Mouse (Mus musculus) midbrain, embryonic 13.5 days (tissue): ENCODE data around the gene Dpysl5. TPM values are rescaled to one million over a fixed set of nuclear protein-coding genes. Genes with fewer than 3 reads are reported as not detected.
"Not testable (repeated sequence)": the region's sequence is repeated elsewhere in the genome, so short reads cannot be mapped to it uniquely, and the experiment has no call there.

Experiments
- ATAC-seq: fragments of 200-750 bp; cut with Nextera tagmentation; 2 replicates; pipeline ENCODE4 v1.8.0; 2017; ENCODE audit warnings: mild to moderate bottlenecking, moderate TSS enrichment, moderate library complexity
- H3K27ac ChIP-seq: fragments of 300-500 bp; sonication (generic); 2 replicates; pipeline ENCODE4 v1.5.1; 2015; ENCODE audit warnings: inconsistent platforms, mild to moderate bottlenecking, moderate library complexity
- H3K27me3 ChIP-seq: fragments of 300-500 bp; sonication (generic); 2 replicates; pipeline ENCODE4 v1.6.1; 2015; ENCODE audit warnings: mild to moderate bottlenecking, inconsistent platforms
- H3K36me3 ChIP-seq: fragments of 300-500 bp; sonication (generic); 2 replicates; pipeline ENCODE4 v1.6.1; 2015; ENCODE audit warnings: mild to moderate bottlenecking, inconsistent platforms
- H3K4me1 ChIP-seq: fragments of 300-500 bp; sonication (generic); replicated peaks from 2 replicates; pipeline ENCODE4 v1.6.1; 2015; ENCODE audit warnings: inconsistent platforms
- H3K4me2 ChIP-seq: fragments of 300-500 bp; sonication (generic); replicated peaks from 2 replicates; pipeline ENCODE4 v1.6.1; 2015; ENCODE audit warnings: moderate library complexity, mild to moderate bottlenecking, inconsistent platforms
- H3K4me3 ChIP-seq: fragments of 300-500 bp; sonication (generic); replicated peaks from 2 replicates; pipeline ENCODE4 v1.5.1; 2015; ENCODE audit warnings: mild to moderate bottlenecking, inconsistent platforms
- H3K9ac ChIP-seq: fragments of 300-500 bp; sonication (generic); replicated peaks from 2 replicates; pipeline ENCODE4 v1.6.1; 2015; ENCODE audit warnings: mild to moderate bottlenecking, inconsistent platforms
- H3K9me3 ChIP-seq: fragments of 300-500 bp; sonication (generic); 2 replicates; pipeline ENCODE4 v1.6.1; 2016; ENCODE audit warnings: mild to moderate bottlenecking, inconsistent platforms
- WGBS: fragments of 180-500 bp; shearing (Covaris S2); methylation state at CpG from one replicate; pipeline ENCODE4 v1.1.7; 2015; 5-methylcytosine and 5-hydroxymethylcytosine counted together
- polyA plus RNA-seq: library from polyadenylated mRNA; unstranded; fragments of >200 nt; fragmentation: Nextera tagmentation; extraction: Ambion mirVana; gene quantifications from 2 replicates; pipeline ENCODE4 v1.2.1, GENCODE M21; 2015

Gene Dpysl5
- polyA plus RNA-seq, 1 experiment from 2014 or later = 200 TPM

DNA sequence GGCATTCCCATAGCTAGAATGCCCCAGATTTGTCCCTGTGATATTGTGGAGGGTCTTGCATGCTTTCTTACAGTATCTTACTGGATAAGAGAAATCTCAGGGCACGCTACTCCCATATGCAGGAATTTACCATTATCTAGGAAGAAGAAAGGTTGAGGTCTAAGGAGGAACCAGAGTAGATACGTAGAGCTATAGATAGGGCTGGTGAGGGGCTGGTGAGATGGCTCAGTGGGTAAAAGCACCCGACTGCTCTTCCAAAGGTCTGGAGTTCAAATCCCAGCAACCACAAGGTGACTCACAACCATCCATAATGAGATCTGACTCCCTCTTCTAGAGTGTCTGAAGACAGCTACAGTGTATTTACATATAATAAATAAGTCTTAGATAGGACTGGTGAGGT, 33.3 kb upstream of the Dpysl5 start:
- not testable (repeated sequence) for ATAC-seq, H3K9me3 ChIP-seq, H3K4me3 ChIP-seq, H3K27ac ChIP-seq, H3K9ac ChIP-seq, H3K4me1 ChIP-seq, H3K4me2 ChIP-seq, H3K27me3 ChIP-seq
- WGBS = 90% methylated on average over 3 of the region's 3 CpGs
- peaks cover 19% of the 10 kb centered on the region for H3K36me3 ChIP-seq

DNA sequence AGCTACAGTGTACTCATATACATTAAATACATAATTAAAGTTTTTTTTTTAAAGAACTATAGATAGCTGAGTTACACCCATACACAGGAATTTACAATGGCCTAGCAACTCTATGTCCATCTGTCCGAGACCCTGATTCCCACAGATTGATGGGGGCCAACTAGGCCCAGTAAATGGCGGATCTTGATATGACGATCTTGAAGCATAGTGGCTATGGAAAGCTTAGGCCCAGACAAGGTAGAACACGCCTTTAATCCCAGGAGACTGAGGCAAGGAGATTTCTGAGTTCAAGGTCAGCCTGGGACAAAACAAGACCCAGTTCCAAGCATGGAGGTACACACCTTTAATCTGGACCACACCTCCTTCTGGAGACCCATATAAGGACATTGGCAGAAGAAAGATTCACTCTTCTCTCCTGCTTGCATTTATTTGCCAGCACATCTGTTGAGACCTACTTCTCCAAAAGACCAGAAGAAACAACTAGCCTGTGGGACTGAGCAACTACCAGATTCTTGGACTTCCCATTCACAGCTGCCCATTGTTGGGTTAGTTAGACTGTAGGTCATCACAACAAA, 32.6 kb upstream of the Dpysl5 start:
- no peak overlapping the region for H3K9ac ChIP-seq
- WGBS = 94% methylated on average over 4 of the region's 4 CpGs
- H3K4me2 ChIP-seq = no peak overlapping the region
- no peaks in the 10 kb centered on the region for H3K9me3 ChIP-seq
- no peaks in the 10 kb centered on the region for H3K4me1 ChIP-seq
- H3K36me3 ChIP-seq = peaks cover 13% of the 10 kb centered on the region
- ATAC-seq = no peak
- H3K27me3 ChIP-seq = no peaks in the 10 kb centered on the region
- H3K27ac ChIP-seq = no peak overlapping the region
- no peak overlapping the region for H3K4me3 ChIP-seq

DNA sequence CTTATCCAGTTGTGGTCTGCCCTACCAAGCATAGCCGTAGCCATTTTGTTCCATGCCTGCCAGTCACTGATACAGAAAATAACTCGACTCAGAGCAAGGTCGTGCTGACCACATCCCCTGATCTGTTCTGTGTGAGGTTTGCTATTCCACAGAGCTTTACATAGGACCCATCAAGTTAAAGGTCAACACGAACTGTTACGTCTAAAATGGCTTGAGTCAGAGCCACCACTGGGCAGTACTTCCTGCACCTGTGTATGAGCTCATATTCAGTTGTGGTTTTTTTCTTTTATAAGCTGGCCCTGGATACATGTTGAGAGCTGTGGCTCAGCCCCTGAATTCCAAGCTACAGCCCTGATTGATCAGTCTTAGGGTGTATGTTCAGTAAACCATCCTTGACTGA, 31.8 kb upstream of the Dpysl5 start:
- Histone ChIP-seq H3K4me2 (no peak overlapping the region), H3K36me3 (peaks cover 10% of the 10 kb centered on the region), H3K9me3 (no peaks in the 10 kb centered on the region), H3K4me1 (no peaks in the 10 kb centered on the region), H3K9ac (no peak overlapping the region), H3K27me3 (no peaks in the 10 kb centered on the region), H3K27ac (no peak overlapping the region), H3K4me3 (no peak overlapping the region)
- 87% methylated on average over 5 of the region's 5 CpGs for WGBS
- ATAC-seq = no peak

DNA sequence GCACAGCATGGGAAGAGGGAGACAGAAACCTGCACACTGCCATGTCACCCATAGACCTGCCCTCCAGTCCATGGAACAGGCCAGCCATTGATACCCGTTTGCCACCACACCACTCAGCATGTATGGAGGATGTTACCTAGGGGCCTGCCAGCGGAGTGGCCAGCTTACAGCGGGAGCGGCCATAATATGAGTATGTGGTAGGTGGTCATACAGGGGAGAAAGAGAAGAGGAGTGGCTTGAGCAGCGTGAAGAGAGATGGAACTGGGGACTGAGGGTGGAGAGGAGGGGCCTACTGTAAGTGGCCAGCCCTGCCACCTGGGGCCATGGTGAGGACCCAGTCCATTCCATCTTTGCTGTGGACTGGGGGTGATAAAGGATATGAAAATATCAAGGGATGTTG, 29.4 kb upstream of the Dpysl5 start:
- Histone ChIP-seq H3K27ac (no peak overlapping the region), H3K4me1 (no peaks in the 10 kb centered on the region), H3K9ac (no peak overlapping the region), H3K4me3 (no peak overlapping the region), H3K36me3 (no peaks in the 10 kb centered on the region), H3K9me3 (no peaks in the 10 kb centered on the region), H3K27me3 (no peaks in the 10 kb centered on the region), H3K4me2 (no peak overlapping the region)
- WGBS = 94% methylated on average over 5 of the region's 5 CpGs
- no peak for ATAC-seq

DNA sequence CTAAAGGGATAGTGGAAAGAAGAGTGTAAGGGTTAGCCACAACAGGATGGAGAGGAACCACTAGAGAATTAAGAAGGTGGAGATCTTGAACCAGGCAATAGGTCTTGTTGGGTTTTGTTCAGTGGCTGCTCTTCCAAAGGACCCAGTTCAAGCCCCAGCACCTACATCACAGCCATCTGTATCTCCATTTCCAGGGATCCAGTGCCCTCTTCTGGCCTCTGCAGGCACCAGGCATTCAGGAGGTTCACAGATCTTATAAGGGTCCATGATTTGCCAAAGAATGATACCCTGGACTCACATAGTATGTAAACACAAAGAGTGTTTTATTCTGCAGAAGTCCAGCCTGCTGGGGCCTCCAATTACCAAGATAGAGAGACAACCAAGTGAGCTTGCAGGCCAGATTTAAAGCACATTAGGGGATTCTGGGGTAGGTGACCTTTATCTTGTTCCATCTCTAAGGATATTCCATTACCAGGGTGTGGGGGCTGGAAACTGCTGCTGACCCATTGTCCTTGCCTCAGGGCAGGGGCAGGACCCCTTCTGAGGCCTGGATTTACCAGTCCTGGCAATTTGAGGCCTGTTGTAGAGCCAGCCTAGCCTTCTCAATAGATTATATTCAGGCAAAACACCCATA, 28.3 kb upstream of the Dpysl5 start:
- Histone ChIP-seq H3K27me3 (no peaks in the 10 kb centered on the region), H3K4me3 (no peak overlapping the region), H3K4me1 (no peaks in the 10 kb centered on the region), H3K27ac (no peak overlapping the region), H3K36me3 (no peaks in the 10 kb centered on the region), H3K4me2 (no peak overlapping the region), H3K9ac (no peak overlapping the region), H3K9me3 (no peaks in the 10 kb centered on the region)
- no peak for ATAC-seq

DNA sequence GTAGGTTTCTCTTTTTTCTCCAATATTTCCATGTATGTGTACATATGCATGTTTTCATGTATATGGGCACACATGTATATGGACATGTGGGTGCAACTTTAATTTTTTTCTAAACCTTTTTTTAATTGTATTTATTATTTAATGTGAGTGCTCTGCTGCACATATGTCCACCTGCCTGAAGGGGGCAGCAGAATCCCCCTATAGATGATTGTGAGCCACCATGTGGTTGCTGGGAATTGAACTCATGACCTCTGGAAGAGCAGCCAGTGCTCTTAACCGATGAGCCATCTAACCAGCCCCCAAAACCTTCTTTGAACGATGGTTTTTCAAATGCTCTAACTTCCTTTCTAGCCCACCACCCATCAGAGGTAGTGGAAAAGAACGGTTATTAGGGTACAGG, 27.4 kb upstream of the Dpysl5 start:
- Histone ChIP-seq H3K4me3 (no peak overlapping the region), H3K4me2 (no peak overlapping the region), H3K9me3 (no peaks in the 10 kb centered on the region), H3K9ac (no peak overlapping the region), H3K36me3 (no peaks in the 10 kb centered on the region), H3K27me3 (no peaks in the 10 kb centered on the region), H3K4me1 (no peaks in the 10 kb centered on the region), H3K27ac (no peak overlapping the region)
- ATAC-seq = no peak
- WGBS = 82% methylated on average over 3 of the region's 3 CpGs

DNA sequence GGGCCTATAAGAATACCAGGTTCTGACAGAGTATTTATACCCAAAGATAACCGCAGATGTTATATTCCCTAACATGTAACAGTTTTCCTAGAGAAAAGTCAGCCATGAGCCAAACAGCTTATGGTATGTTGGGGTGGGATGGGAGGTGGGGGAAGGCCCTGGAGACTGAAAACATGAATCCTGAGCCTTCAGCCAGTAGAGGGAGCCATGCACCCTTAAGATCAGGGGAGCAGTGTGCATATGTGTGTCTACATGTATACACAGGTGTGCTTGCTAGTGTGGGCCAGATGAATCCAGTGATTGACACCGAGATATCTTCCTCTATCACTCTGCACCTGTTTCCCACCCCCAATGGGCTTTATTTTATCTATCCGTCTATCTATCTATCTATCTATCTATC, 24.6 kb upstream of the Dpysl5 start:
- 71% methylated on average over 3 of the region's 3 CpGs for WGBS
- Histone ChIP-seq H3K36me3 (no peaks in the 10 kb centered on the region), H3K9me3 (no peaks in the 10 kb centered on the region), H3K27ac (no peak overlapping the region), H3K27me3 (no peaks in the 10 kb centered on the region), H3K4me2 (no peak overlapping the region), H3K9ac (no peak overlapping the region), H3K4me1 (no peaks in the 10 kb centered on the region), H3K4me3 (no peak overlapping the region)
- no peak for ATAC-seq

DNA sequence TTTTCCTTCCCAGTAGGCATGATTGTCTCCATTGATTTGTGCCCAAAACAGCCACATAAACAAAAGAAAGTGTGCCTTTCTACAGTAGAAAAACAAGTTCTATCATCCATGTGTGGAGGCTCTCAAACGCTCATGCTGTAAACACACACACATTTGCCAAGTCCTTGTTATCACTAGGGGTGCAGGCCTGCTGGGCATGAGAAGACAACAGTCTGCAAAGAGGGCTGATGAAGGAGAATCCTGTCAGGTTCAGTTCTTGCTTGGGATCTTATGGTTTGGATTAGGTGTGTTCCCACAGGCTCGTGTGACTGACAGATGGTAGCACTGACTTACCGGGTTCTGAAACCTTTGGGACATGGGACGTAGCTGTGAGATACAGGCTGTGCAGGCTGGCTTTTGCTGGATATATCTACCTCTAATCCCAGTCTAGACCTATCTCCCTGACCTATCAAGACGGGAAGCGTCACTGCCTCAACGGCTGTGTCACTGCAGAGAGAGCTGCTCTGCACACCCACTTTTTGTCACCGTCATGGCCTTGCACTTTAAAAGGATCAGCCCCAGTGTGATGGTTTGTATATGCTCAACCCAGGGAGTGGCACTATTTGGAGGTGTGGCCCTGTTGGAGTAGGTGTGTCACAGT, 10.9 kb upstream of the Dpysl5 start:
- 90% methylated on average over 8 of the region's 8 CpGs for WGBS
- Histone ChIP-seq H3K4me1 (no peaks in the 10 kb centered on the region), H3K4me2 (no peak overlapping the region), H3K27ac (no peak overlapping the region), H3K27me3 (0 out of 2 replicates have a peak, but pooled peaks cover 5% of the 10 kb centered on the region), H3K36me3 (no peaks in the 10 kb centered on the region), H3K9me3 (no peaks in the 10 kb centered on the region), H3K4me3 (no peak overlapping the region), H3K9ac (no peak overlapping the region)
- ATAC-seq = no peak

DNA sequence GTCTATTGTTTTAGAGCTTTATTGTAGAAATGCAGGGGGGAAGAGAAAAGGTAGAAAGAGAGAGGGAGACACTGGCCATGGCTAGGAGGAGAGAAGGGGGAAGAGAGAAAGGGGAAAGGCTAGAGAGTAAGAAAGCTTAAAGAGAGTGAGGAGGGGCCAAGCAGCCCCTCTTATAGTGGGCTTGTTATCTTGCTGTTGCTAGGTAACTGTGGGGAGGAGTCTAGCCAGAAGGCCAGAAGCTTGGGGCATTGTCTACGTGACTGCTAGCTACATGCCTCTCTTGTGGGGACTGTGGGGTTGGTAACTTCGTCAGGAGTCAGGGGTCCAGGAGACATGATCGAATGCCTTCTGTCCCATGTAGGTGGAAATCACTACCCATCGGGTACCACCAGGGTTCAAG, 10.0 kb upstream of the Dpysl5 start:
- H3K27me3 ChIP-seq, H3K9ac ChIP-seq, H3K4me3 ChIP-seq, H3K9me3 ChIP-seq, H3K36me3 ChIP-seq, H3K4me2 ChIP-seq, ATAC-seq, H3K4me1 ChIP-seq, H3K27ac ChIP-seq: not testable (repeated sequence)
- 35% methylated on average over 4 of the region's 4 CpGs for WGBS

DNA sequence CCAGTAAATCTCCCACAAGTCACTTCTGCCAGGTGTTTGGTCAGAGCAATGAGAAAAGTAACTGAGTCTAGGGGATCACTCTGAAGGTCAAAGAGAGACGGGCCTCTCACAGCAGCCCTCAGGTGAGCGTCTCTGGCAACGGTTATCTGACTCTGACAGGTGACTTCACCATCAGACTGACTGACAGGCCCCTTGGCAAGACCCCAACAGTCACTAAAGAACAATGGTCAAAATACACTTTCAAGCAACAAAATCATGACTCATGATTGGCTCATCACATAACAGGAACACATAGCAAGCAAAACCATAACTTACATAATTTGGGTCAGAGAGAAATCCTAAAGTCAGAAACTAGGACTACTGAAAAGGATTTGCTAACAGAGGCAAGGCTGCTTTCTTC, 9.5 kb upstream of the Dpysl5 start:
- Histone ChIP-seq H3K4me2 (no peak overlapping the region), H3K4me1 (no peaks in the 10 kb centered on the region), H3K36me3 (no peaks in the 10 kb centered on the region), H3K9me3 (no peaks in the 10 kb centered on the region), H3K27me3 (0 out of 2 replicates have a peak, but pooled peaks cover 5% of the 10 kb centered on the region), H3K4me3 (no peak overlapping the region), H3K9ac (no peak overlapping the region), H3K27ac (no peak overlapping the region)
- ATAC-seq = no peak
- WGBS = 94% methylated on average over 3 of the region's 3 CpGs

DNA sequence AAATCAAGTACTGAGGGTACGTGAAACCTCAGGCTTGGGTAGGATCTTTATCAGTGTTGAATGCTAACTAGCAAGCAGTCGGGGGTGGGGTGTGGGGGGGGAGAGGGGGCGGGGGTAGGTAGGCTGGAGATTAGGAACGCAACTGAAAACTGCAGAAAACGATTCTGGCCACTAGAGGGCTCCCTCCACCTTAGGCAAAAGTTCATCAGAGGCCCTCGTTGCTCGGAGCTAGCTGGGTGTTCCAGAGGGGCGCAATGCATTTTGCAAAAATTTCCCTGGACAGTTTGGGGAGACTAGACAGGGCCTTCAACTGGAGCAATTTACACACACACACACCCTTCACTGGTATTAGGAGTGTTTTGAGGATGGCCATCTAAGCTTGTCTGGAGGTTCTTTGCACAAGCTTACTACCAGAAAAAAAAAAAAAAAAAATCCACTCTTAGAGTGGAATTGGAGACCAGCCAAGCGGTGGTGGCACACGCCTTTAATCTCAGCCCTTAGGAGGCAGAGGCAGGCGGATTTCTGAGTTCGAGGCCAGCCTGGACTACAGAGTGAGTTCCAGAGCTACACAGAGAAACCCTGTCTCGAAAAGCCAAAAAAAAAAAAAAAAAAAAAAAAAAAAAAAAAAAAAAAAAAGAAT, 1.5 kb upstream of the Dpysl5 start:
- no peaks in the 10 kb centered on the region for H3K9me3 ChIP-seq
- H3K4me3 ChIP-seq = no peak overlapping the region
- H3K4me2 ChIP-seq = no peak overlapping the region
- peaks cover 36% of the 10 kb centered on the region for H3K4me1 ChIP-seq
- no peak for ATAC-seq
- H3K36me3 ChIP-seq = no peaks in the 10 kb centered on the region
- H3K27me3 ChIP-seq = peaks cover 8% of the 10 kb centered on the region
- H3K9ac ChIP-seq = no peak overlapping the region
- H3K27ac ChIP-seq = no peak overlapping the region
- WGBS = 10% methylated on average over 13 of the region's 13 CpGs

DNA sequence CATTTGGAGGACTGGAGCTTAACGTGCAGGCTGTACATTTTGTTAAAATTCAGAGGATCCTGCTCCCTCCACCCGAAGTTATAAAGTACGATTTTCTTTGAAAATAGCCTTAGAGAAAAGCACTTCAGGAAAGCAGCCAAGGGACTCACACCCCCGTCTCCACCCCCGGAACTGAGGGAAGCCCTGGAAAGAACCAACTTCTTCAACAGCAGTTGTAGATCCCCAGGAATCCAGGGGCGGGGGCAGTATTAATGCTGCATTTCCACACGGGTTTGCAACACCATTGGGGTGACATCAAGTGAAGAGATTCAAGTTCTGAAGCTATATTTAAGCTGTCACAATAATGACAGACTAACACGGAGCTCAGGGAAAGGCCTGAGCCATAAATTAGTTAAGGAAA, 878 bp upstream of the Dpysl5 start:
- H3K4me3 ChIP-seq = peak overlapping the region; percentile 80
- H3K4me1 ChIP-seq = peaks cover 43% of the 10 kb centered on the region
- 27% methylated on average over 8 of the region's 8 CpGs for WGBS
- no peak overlapping the region for H3K9ac ChIP-seq
- H3K9me3 ChIP-seq = no peaks in the 10 kb centered on the region
- H3K27me3 ChIP-seq = peaks cover 8% of the 10 kb centered on the region
- no peak for ATAC-seq
- H3K27ac ChIP-seq = peak overlapping the region; percentile 97
- H3K4me2 ChIP-seq = peak overlapping the region; percentile 79
- H3K36me3 ChIP-seq = no peaks in the 10 kb centered on the region
